Mouse (Mus musculus): ENCODE results near the gene Zfp710. TPM values are rescaled to one million over a fixed set of nuclear protein-coding genes. Genes with fewer than 3 reads are reported as not detected.
"Not testable (repeated sequence)": the region's sequence is repeated elsewhere in the genome, so short reads cannot be mapped to it uniquely, and the experiment has no call there.

Zfp710 gene
- total and polyA plus RNA-seq, 2 experiments, result 5.4 to 12.7 TPM

- Histone ChIP-seq H3K79me2 (ENCODE audit: control insufficient read depth, insufficient read depth, low read length) (peaks cover 29% of the 10 kb centered on the region), H3K27ac (replicated peaks; ENCODE audit: insufficient read depth, low read depth, low read length) (no peak overlapping the region), H3K36me3 (ENCODE audit: control insufficient read depth, insufficient read depth, low read length) (no peaks in the 10 kb centered on the region), H3K4me3 (ENCODE audit: insufficient read depth, low read depth, low read length) (no peak overlapping the region), H3K27me3 (ENCODE audit: control insufficient read depth, insufficient read depth, low read length) (no peaks in the 10 kb centered on the region), H3K4me1 (ENCODE audit: control insufficient read depth, insufficient read depth, low read length) (peaks cover 22% of the 10 kb centered on the region), H3K9ac (ENCODE audit: low read depth, low read length) (no peak overlapping the region)
- DNase-seq (ENCODE audit: extremely low read depth, low read depth, low spot score), result no peak
- WGBS, result 80% methylated on average over 4 of the region's 4 CpGs
- TF ChIP-seq CTCF (IDR thresholded peaks at IDR 0.05; ENCODE audit: low read depth, low read length), result no peak
- no peak for TF ChIP-seq POLR2A (IDR thresholded peaks at IDR 0.05; ENCODE audit: extremely low read depth, insufficient read depth, low read length)
Measured at GRCm38 (mm10) chr7:80047041-80047440, 22.4 kb downstream of the Zfp710 start.

GRCm38 (mm10) chr7:80049746-80050145 lies 25.1 kb downstream of the Zfp710 start:
- peaks cover 30% of the 10 kb centered on the region for H3K4me1 ChIP-seq (ENCODE audit: control insufficient read depth, insufficient read depth, low read length)
- peak; percentile 94 for DNase-seq (ENCODE audit: extremely low read depth, low read depth, low spot score)
- 14% methylated on average over 2 of the region's 2 CpGs for WGBS

GRCm38 (mm10) chr7:80050382-80050781 lies 25.8 kb downstream of the Zfp710 start:
- not testable (repeated sequence) for DNase-seq (ENCODE audit: extremely low read depth, low read depth, low spot score); H3K4me3 ChIP-seq (ENCODE audit: insufficient read depth, low read depth, low read length); H3K9ac ChIP-seq (ENCODE audit: low read depth, low read length); H3K27me3 ChIP-seq (ENCODE audit: control insufficient read depth, insufficient read depth, low read length); H3K36me3 ChIP-seq (ENCODE audit: control insufficient read depth, insufficient read depth, low read length)
- Histone ChIP-seq H3K79me2 (ENCODE audit: control insufficient read depth, insufficient read depth, low read length) (peaks cover 20% of the 10 kb centered on the region; the same call in 1 of the 2 replicates), H3K4me1 (ENCODE audit: control insufficient read depth, insufficient read depth, low read length) (peaks cover 30% of the 10 kb centered on the region), H3K27ac (replicated peaks; ENCODE audit: insufficient read depth, low read depth, low read length) (0 out of 2 replicates have a peak overlapping the region, but pooled peaks have one; percentile 80)
- 75% methylated on average over 1 of the region's 1 CpGs for WGBS

More at GRCm38 (mm10) chr7:80049746-80050145, 25.1 kb downstream of the Zfp710 start:
- H3K79me2 ChIP-seq (ENCODE audit: control insufficient read depth, insufficient read depth, low read length), result peaks cover 26% of the 10 kb centered on the region; the same call in 1 of the 2 replicates
- no peaks in the 10 kb centered on the region for H3K36me3 ChIP-seq (ENCODE audit: control insufficient read depth, insufficient read depth, low read length)
- no peak overlapping the region for H3K4me3 ChIP-seq (ENCODE audit: insufficient read depth, low read depth, low read length)
- H3K27me3 ChIP-seq (ENCODE audit: control insufficient read depth, insufficient read depth, low read length), result no peaks in the 10 kb centered on the region
- no peak for TF ChIP-seq CTCF (IDR thresholded peaks at IDR 0.05; ENCODE audit: low read depth, low read length)
- no peak for TF ChIP-seq POLR2A (IDR thresholded peaks at IDR 0.05; ENCODE audit: extremely low read depth, insufficient read depth, low read length)
- peak overlapping the region; percentile 80 for H3K27ac ChIP-seq (replicated peaks; ENCODE audit: insufficient read depth, low read depth, low read length)
- H3K9ac ChIP-seq (ENCODE audit: low read depth, low read length), result peak overlapping the region; percentile 42; the same call in 1 of the 2 replicates

- H3K27me3 ChIP-seq (ENCODE audit: control insufficient read depth, insufficient read depth, low read length), result no peaks in the 10 kb centered on the region
- no peak overlapping the region for H3K9ac ChIP-seq (ENCODE audit: low read depth, low read length)
- TF ChIP-seq POLR2A (IDR thresholded peaks at IDR 0.05; ENCODE audit: extremely low read depth, insufficient read depth, low read length), result no peak
- no peak for TF ChIP-seq CTCF (IDR thresholded peaks at IDR 0.05; ENCODE audit: low read depth, low read length)
- H3K79me2 ChIP-seq (ENCODE audit: control insufficient read depth, insufficient read depth, low read length), result peaks cover 18% of the 10 kb centered on the region; the same call in 1 of the 2 replicates
- WGBS, result 54% methylated on average over 6 of the region's 6 CpGs
- peaks cover 44% of the 10 kb centered on the region for H3K4me1 ChIP-seq (ENCODE audit: control insufficient read depth, insufficient read depth, low read length)
- DNase-seq (ENCODE audit: extremely low read depth, low read depth, low spot score), result no peak
- H3K36me3 ChIP-seq (ENCODE audit: control insufficient read depth, insufficient read depth, low read length), result no peaks in the 10 kb centered on the region
- peak overlapping the region; percentile 12; the same call in 1 of the 2 replicates for H3K27ac ChIP-seq (replicated peaks; ENCODE audit: insufficient read depth, low read depth, low read length)
- H3K4me3 ChIP-seq (ENCODE audit: insufficient read depth, low read depth, low read length), result no peak overlapping the region
Measured at GRCm38 (mm10) chr7:80051835-80052234, 27.2 kb downstream of the Zfp710 start.

GRCm38 (mm10) chr7:80052261-80052660 lies 27.6 kb downstream of the Zfp710 start:
- peaks cover 14% of the 10 kb centered on the region; the same call in 1 of the 2 replicates for H3K79me2 ChIP-seq (ENCODE audit: control insufficient read depth, insufficient read depth, low read length)
- WGBS, result 9% methylated on average over 11 of the region's 11 CpGs
- no peaks in the 10 kb centered on the region for H3K27me3 ChIP-seq (ENCODE audit: control insufficient read depth, insufficient read depth, low read length)
- peak overlapping the region; percentile 14; the same call in 1 of the 2 replicates for H3K4me3 ChIP-seq (ENCODE audit: insufficient read depth, low read depth, low read length)
- peak overlapping the region; percentile 82 for H3K27ac ChIP-seq (replicated peaks; ENCODE audit: insufficient read depth, low read depth, low read length)
- H3K36me3 ChIP-seq (ENCODE audit: control insufficient read depth, insufficient read depth, low read length), result no peaks in the 10 kb centered on the region
- DNase-seq (ENCODE audit: extremely low read depth, low read depth, low spot score), result peak; percentile 49
- TF ChIP-seq POLR2A (IDR thresholded peaks at IDR 0.05; ENCODE audit: extremely low read depth, insufficient read depth, low read length), result no peak
- TF ChIP-seq CTCF (IDR thresholded peaks at IDR 0.05; ENCODE audit: low read depth, low read length), result no peak
- peak overlapping the region; percentile 43 for H3K9ac ChIP-seq (ENCODE audit: low read depth, low read length)
- peaks cover 44% of the 10 kb centered on the region for H3K4me1 ChIP-seq (ENCODE audit: control insufficient read depth, insufficient read depth, low read length)

- peak overlapping the region; percentile 82 for H3K27ac ChIP-seq (replicated peaks; ENCODE audit: insufficient read depth, low read depth, low read length)
Measured at GRCm38 (mm10) chr7:80053147-80053546, 28.5 kb downstream of the Zfp710 start.

More at GRCm38 (mm10) chr7:80053147-80053546, 28.5 kb downstream of the Zfp710 start:
- peaks cover 39% of the 10 kb centered on the region for H3K4me1 ChIP-seq (ENCODE audit: control insufficient read depth, insufficient read depth, low read length)
- 23% methylated on average over 9 of the region's 9 CpGs for WGBS
- TF ChIP-seq CTCF (IDR thresholded peaks at IDR 0.05; ENCODE audit: low read depth, low read length), result no peak
- no peak for TF ChIP-seq POLR2A (IDR thresholded peaks at IDR 0.05; ENCODE audit: extremely low read depth, insufficient read depth, low read length)
- H3K4me3 ChIP-seq (ENCODE audit: insufficient read depth, low read depth, low read length), result no peak overlapping the region
- H3K27me3 ChIP-seq (ENCODE audit: control insufficient read depth, insufficient read depth, low read length), result no peaks in the 10 kb centered on the region
- no peaks in the 10 kb centered on the region for H3K36me3 ChIP-seq (ENCODE audit: control insufficient read depth, insufficient read depth, low read length)
- H3K79me2 ChIP-seq (ENCODE audit: control insufficient read depth, insufficient read depth, low read length), result peaks cover 14% of the 10 kb centered on the region; the same call in 1 of the 2 replicates
- no peak overlapping the region for H3K9ac ChIP-seq (ENCODE audit: low read depth, low read length)
- peak; percentile 84 for DNase-seq (ENCODE audit: extremely low read depth, low read depth, low spot score)
